Mouse (Mus musculus): ENCODE results near the gene Pde6d.
A peak's percentile ranks its signal among the peaks of the same experiment; 100 is the strongest.

DNA sequence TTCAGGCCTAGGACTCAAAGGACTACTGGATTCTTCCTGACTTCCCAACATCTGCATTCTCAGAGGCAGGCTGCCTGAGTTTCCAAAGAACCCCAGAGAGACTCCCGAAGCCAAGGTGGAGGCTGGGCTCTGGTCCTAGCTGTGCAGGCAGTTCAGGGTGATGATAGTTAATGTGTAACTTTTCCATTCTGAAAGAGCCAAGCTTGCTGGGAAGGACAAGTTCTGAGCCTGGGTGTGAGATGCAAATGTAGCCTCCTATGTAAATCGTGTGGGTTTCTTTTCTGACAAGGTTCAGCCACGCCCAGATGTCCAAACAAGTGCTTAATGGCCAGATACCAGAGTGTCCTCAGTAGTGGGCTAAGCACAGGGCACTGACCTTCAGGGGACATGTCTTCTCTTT, 84.4 kb downstream of the Pde6d start:
- TF ChIP-seq POLR2A (IDR thresholded peaks at IDR 0.05; ENCODE audit: low read depth, low read length), result peak; percentile 38; the same call in 1 of the 2 replicates
- TF ChIP-seq CTCF (IDR thresholded peaks at IDR 0.05; ENCODE audit: extremely low read depth, insufficient read depth, insufficient read length, insufficient replicate concordance), result no peak
